Mouse (Mus musculus) liver, adult 2 months (tissue): ENCODE measurements around the gene Kcnk2.

ENCODE experiments used
- CTCF ChIP-seq: fragments of 200-500 bp; IDR thresholded peaks from 2 replicates; pipeline ENCODE4 v1.5.1; 2011; ENCODE audit warnings: low read depth, low read length, control low read depth
- POLR2A ChIP-seq: fragments of 200-500 bp; IDR thresholded peaks from 2 replicates; pipeline ENCODE4 v1.6.1; 2011; ENCODE audit warnings: low read length, control low read depth; ENCODE audit not compliant: insufficient read depth; ENCODE audit errors: extremely low read depth

- TF ChIP-seq POLR2A (no peak), CTCF (no peak)
These were observed 193.5 kb downstream of the Kcnk2 start for GRCm38 (mm10) chr1:189208605-189209004.
